Mouse (Mus musculus) cerebellum, adult 2 months (tissue): Measurements from ENCODE around the gene Kcnma1. TPM values are rescaled to one million over a fixed set of nuclear protein-coding genes. Genes with fewer than 3 reads are reported as not detected.

ENCODE experiments used
- DNase-seq, 2 experiments: peaks; one replicate each; pipeline ENCODE4 v3.0.0; 2021
- H3K27ac ChIP-seq: fragments of 200-500 bp; 2 replicates; pipeline ENCODE4 v1.5.1; 2012; ENCODE audit warnings: low read length, control low read depth, inconsistent platforms; ENCODE audit not compliant: insufficient read depth
- H3K27me3 ChIP-seq: fragments of 200-500 bp; 2 replicates; pipeline ENCODE4 v1.6.1; 2012; ENCODE audit warnings: inconsistent platforms, mild to moderate bottlenecking, low read length, moderate library complexity; ENCODE audit not compliant: control insufficient read depth, insufficient read depth
- H3K4me1 ChIP-seq: fragments of 200-500 bp; 2 replicates; pipeline ENCODE4 v1.6.1; 2011; ENCODE audit warnings: low read length; ENCODE audit not compliant: control insufficient read depth, insufficient read depth
- H3K4me3 ChIP-seq: fragments of 200-500 bp; replicated peaks from 2 replicates; pipeline ENCODE3; 2011; ENCODE audit warnings: mild to moderate bottlenecking, low read depth, low read length, control low read depth; ENCODE audit not compliant: insufficient read depth
- CTCF ChIP-seq: fragments of 200-500 bp; IDR thresholded peaks from 2 replicates; pipeline ENCODE4 v1.5.1; 2011; ENCODE audit warnings: low read depth, mild to moderate bottlenecking, control low read depth, low read length, moderate library complexity, borderline replicate concordance; ENCODE audit not compliant: insufficient read depth
- POLR2A ChIP-seq: fragments of 200-500 bp; IDR thresholded peaks from 2 replicates; pipeline ENCODE4 v1.6.1; 2011; ENCODE audit warnings: low read length, control low read depth, borderline replicate concordance; ENCODE audit not compliant: insufficient read depth
- WGBS: fragments of 180-500 bp; shearing (Covaris S2); methylation state at CpG from one replicate; pipeline ENCODE4 v1.1.7; 2018; 5-methylcytosine and 5-hydroxymethylcytosine counted together
- polyA plus RNA-seq: library from polyadenylated mRNA; depleted of rRNA; stranded (reverse); fragments of >200 nt; gene quantifications from 2 replicates; pipeline ENCODE4 v1.2.3, GENCODE M21; 2012

Gene Kcnma1
- polyA plus RNA-seq, 1 experiment, result 40.4 TPM

- Histone ChIP-seq H3K4me1 (no peaks in the 10 kb centered on the region), H3K27me3 (no peaks in the 10 kb centered on the region), H3K4me3 (no peak overlapping the region), H3K27ac (no peak overlapping the region)
- DNase-seq, result no peak
- TF ChIP-seq POLR2A, result no peak
Measured at GRCm38 (mm10) chr14:23704303-23704702, 310.0 kb downstream of the Kcnma1 start.

- Histone ChIP-seq H3K4me1 (no peaks in the 10 kb centered on the region), H3K27me3 (no peaks in the 10 kb centered on the region), H3K27ac (no peak overlapping the region), H3K4me3 (no peak overlapping the region)
- no peak for TF ChIP-seq POLR2A
- no peak for TF ChIP-seq CTCF
- 87% methylated on average over 3 of the region's 3 CpGs for WGBS
- no peak for DNase-seq
Measured at GRCm38 (mm10) chr14:23696341-23696740, 317.9 kb downstream of the Kcnma1 start.

DNA sequence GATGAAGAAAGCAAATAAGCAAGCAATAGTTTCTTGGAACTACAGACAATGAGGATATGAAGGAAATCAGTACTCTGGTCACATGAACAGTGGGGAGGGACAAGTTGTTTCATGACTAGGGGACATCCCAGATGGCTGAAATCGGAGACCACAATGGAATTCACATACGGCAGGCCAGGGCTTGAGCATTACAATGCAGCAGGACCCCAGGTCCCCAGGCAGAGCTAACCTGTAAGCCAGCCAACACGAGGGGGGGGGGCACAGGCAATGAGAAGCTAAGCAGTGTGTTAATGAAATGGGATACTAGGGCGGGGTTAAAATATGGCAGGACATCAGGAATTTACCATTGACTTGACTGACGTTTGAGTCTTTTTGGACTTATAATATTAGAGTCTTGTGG lies 324.6 kb downstream of the Kcnma1 start:
- no peak overlapping the region for H3K4me3 ChIP-seq
- 45% methylated on average over 5 of the region's 5 CpGs for WGBS
- no peaks in the 10 kb centered on the region for H3K4me1 ChIP-seq
- TF ChIP-seq POLR2A (no peak), CTCF (no peak)
- no peaks in the 10 kb centered on the region for H3K27me3 ChIP-seq
- no peak overlapping the region for H3K27ac ChIP-seq
- no peak for DNase-seq

GRCm38 (mm10) chr14:23688513-23688912 lies 325.8 kb downstream of the Kcnma1 start:
- H3K27me3 ChIP-seq, result no peaks in the 10 kb centered on the region
- no peak overlapping the region for H3K4me3 ChIP-seq
- H3K27ac ChIP-seq, result no peak overlapping the region
- TF ChIP-seq POLR2A (no peak), CTCF (no peak)
- no peaks in the 10 kb centered on the region for H3K4me1 ChIP-seq
- DNase-seq, result no peak
- 77% methylated on average over 3 of the region's 3 CpGs for WGBS

- TF ChIP-seq CTCF, result no peak
- no peak for TF ChIP-seq POLR2A
- 9% methylated on average over 3 of the region's 3 CpGs for WGBS
- H3K4me3 ChIP-seq, result no peak overlapping the region
- no peaks in the 10 kb centered on the region; the same call in 1 of the 2 replicates for H3K27me3 ChIP-seq
- H3K27ac ChIP-seq, result no peak overlapping the region
- no peak for DNase-seq
- no peaks in the 10 kb centered on the region for H3K4me1 ChIP-seq
Measured at GRCm38 (mm10) chr14:23684463-23685066, 329.7 kb downstream of the Kcnma1 start.

- no peak overlapping the region for H3K27ac ChIP-seq
- DNase-seq, result no peak
- TF ChIP-seq CTCF, result no peak
- H3K4me1 ChIP-seq, result no peaks in the 10 kb centered on the region
- H3K27me3 ChIP-seq, result no peaks in the 10 kb centered on the region; the same call in 1 of the 2 replicates
- no peak overlapping the region for H3K4me3 ChIP-seq
- 78% methylated on average over 4 of the region's 4 CpGs for WGBS
Measured at GRCm38 (mm10) chr14:23682758-23683157, 331.5 kb downstream of the Kcnma1 start.

DNA sequence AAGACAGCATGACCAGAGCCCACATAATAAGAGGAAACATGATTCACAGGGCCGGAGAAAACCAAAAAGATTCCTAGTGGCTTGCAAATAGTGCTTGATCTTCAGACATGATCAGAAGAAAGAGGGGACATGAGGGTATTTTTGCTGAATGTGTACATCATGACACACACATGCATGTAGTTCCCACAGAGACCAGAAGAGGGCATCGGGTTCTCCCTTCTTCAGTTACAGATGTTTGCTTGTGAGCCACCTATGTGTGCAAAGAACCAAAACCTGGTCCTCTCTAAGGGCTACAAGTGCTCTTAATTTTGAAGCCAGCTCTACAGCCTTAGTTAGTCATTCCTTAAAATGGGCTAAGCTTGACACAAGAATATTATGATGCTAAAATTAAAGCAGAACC lies 334.9 kb downstream of the Kcnma1 start:
- 68% methylated on average over 2 of the region's 2 CpGs for WGBS
- H3K4me1 ChIP-seq, result no peaks in the 10 kb centered on the region
- TF ChIP-seq CTCF, result no peak
- no peak for TF ChIP-seq POLR2A

GRCm38 (mm10) chr14:23666420-23666819 lies 347.9 kb downstream of the Kcnma1 start:
- 90% methylated on average over 3 of the region's 3 CpGs for WGBS
- no peak for DNase-seq
- Histone ChIP-seq H3K27me3 (no peaks in the 10 kb centered on the region), H3K4me1 (no peaks in the 10 kb centered on the region), H3K4me3 (no peak overlapping the region), H3K27ac (no peak overlapping the region)
- TF ChIP-seq CTCF, result no peak
- no peak for TF ChIP-seq POLR2A

More for the DNA sequence above, 334.9 kb downstream of the Kcnma1 start:
- Histone ChIP-seq H3K4me3 (no peak overlapping the region), H3K27ac (no peak overlapping the region), H3K27me3 (no peaks in the 10 kb centered on the region; the same call in 1 of the 2 replicates)
- no peak for DNase-seq
